ENCODE assay signal across 25 mouse cellular contexts in the genomic region with DNA sequence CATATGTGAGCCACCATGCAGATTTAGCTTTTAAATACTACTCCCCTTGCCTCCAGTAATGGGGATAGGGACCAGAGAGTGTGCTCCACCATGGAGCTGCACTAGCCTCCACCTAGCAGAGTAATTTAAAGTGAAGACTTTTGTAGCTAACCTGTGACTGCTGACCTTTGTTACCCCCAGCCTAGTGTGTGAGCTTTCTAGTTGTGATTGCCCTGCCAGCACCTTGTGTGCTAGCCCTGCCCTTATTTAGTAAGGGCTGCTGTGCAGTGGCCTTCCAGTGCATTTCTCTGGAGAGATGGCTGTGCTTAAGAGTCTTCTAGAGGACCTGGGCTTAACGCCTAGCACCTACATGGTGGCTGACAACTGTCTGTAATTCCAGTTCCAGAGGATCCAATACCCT. TPM values are rescaled to one million over a fixed set of nuclear protein-coding genes. Genes with fewer than 3 reads are reported as not detected.
DNase-seq lines count a peak whose midpoint lies in the region; ATAC-seq and TF ChIP-seq lines count a peak whose summit lies in the region.
"Had no signal": no experiment of that assay in that cellular context is flagged by ENCODE, and none has a peak within 500 bp of the region (broad histone marks: within the 10 kb centered on the region; RNA-seq: fewer than 3 reads in every experiment).

No protein-coding gene starts in this region.

- no peak for TF ChIP-seq POLR2A in heart, adult 2 months (IDR thresholded peaks at IDR 0.05; ENCODE audit: insufficient read depth, low read depth, low read length)
- no peak for TF ChIP-seq POLR2A in kidney, adult 2 months (IDR thresholded peaks at IDR 0.05; ENCODE audit: low read depth, low read length)

- no peaks in the 10 kb centered on the region for H3K9me3 ChIP-seq in heart, embryonic 10.5 days
- no peaks in the 10 kb centered on the region for H3K9me3 ChIP-seq in liver, embryonic 16.5 days (replicated peaks; ENCODE audit: control insufficient read depth, low read length)
- H3K9me3 ChIP-seq: embryonic facial prominence, embryonic 15.5 days; forebrain, embryonic 10.5 days; G1E; heart, embryonic 15.5 days; hindbrain, embryonic 13.5 days had no signal

- peaks cover 37% of the 10 kb centered on the region for H3K4me1 ChIP-seq in heart, embryonic 10.5 days
- peaks cover 11% of the 10 kb centered on the region for H3K4me1 ChIP-seq in heart, adult 2 months (ENCODE audit: control insufficient read depth, insufficient read depth, low read length)
- peaks cover 32% of the 10 kb centered on the region for H3K4me1 ChIP-seq in kidney, adult 2 months (ENCODE audit: control insufficient read depth, insufficient read depth, low read length)
- peaks cover 17% of the 10 kb centered on the region for H3K4me1 ChIP-seq in liver, embryonic 16.5 days (ENCODE audit: control insufficient read depth, low read depth, low read length)

- intact Hi-C loops in heart, adult 2 months (cut with DNase I) = no loop called here

- no peak overlapping the region for H3K4me2 ChIP-seq in liver, embryonic 16.5 days (ENCODE audit: low read depth, low read length)
- H3K4me2 ChIP-seq: embryonic facial prominence, embryonic 15.5 days; heart, embryonic 15.5 days; hindbrain, embryonic 13.5 days had no signal

- peaks cover 14% of the 10 kb centered on the region for H3K79me2 ChIP-seq in heart, adult 2 months (replicated peaks; ENCODE audit: control insufficient read depth, insufficient read depth, low read length)

- H3K9ac ChIP-seq in heart, adult 2 months (ENCODE audit: low read depth, low read length) = no peak overlapping the region
- H3K9ac ChIP-seq in liver, embryonic 16.5 days (ENCODE audit: low read depth, low read length) = no peak overlapping the region; the same call in 1 of the 2 replicates
- H3K9ac ChIP-seq: embryonic facial prominence, embryonic 15.5 days; heart, embryonic 15.5 days; hindbrain, embryonic 13.5 days had no signal

- no peaks in the 10 kb centered on the region for H3K27me3 ChIP-seq in heart, embryonic 10.5 days (ENCODE audit: insufficient read depth, poor library complexity, severe bottlenecking)
- H3K27me3 ChIP-seq in heart, adult 2 months (ENCODE audit: control insufficient read depth, insufficient read depth, low read length) = no peaks in the 10 kb centered on the region
- no peaks in the 10 kb centered on the region for H3K27me3 ChIP-seq in kidney, adult 2 months (replicated peaks; ENCODE audit: control insufficient read depth, insufficient read depth, low read length)
- no peaks in the 10 kb centered on the region for H3K27me3 ChIP-seq in liver, embryonic 16.5 days (ENCODE audit: control insufficient read depth, insufficient read depth, low read depth, low read length)
- H3K27me3 ChIP-seq: embryonic facial prominence, embryonic 15.5 days; heart, embryonic 15.5 days; hindbrain, embryonic 13.5 days had no signal

- TF ChIP-seq EP300 in heart, adult 2 months (IDR thresholded peaks at IDR 0.05; ENCODE audit: insufficient read depth, low read depth, low read length) = no peak

- 73% methylated on average over 1 of the region's 1 CpGs for WGBS in heart, embryonic 10.5 days
- 58% methylated on average over 1 of the region's 1 CpGs for WGBS in heart, adult 2 months
- WGBS in kidney, adult 2 months = 45% methylated on average over 1 of the region's 1 CpGs
- WGBS in liver, embryonic 16.5 days (ENCODE audit: insufficient replicate concordance) = 84% methylated on average over 1 of the region's 1 CpGs

- peak; percentile 30; the same call in 1 of the 2 replicates for ATAC-seq in liver, embryonic 16.5 days (ENCODE audit: low read depth)
- ATAC-seq: CD4-positive, CD25-positive, alpha-beta regulatory T cell, adult 4 months; forebrain, embryonic 14.5 days had no signal

- no peak for DNase-seq in heart, embryonic 10.5 days (ENCODE audit: low spot score)
- DNase-seq in heart, adult 2 months = no peak
- DNase-seq in kidney, adult 2 months = peak; percentile 74
- DNase-seq in kidney, adult 18-20 months = no peak
- DNase-seq in liver = no peak
- no peak for DNase-seq in left cerebral cortex, adult 8-10 months (ENCODE audit: low spot score in 2 of 2)
- DNase-seq: adrenal gland, adult 8-10 months; B cell, adult 2 months; cerebellum, adult 11 months; cerebellum, adult 8-10 months; cerebellum, postnatal 14 days; embryo, embryonic 11 days; gastrocnemius, adult 2 months; gastrocnemius, postnatal 25 days; heart, adult 11 months; heart, postnatal 14 days had no signal

- H3K27ac ChIP-seq in heart, embryonic 10.5 days = peak overlapping the region; percentile 10; the same call in 1 of the 2 replicates
- no peak overlapping the region for H3K27ac ChIP-seq in heart, adult 2 months
- H3K27ac ChIP-seq in kidney, adult 2 months (ENCODE audit: insufficient read depth, low read depth, low read length) = no peak overlapping the region
- no peak overlapping the region for H3K27ac ChIP-seq in liver, embryonic 16.5 days (ENCODE audit: low read length)
- H3K27ac ChIP-seq: embryonic facial prominence, embryonic 15.5 days; forebrain, embryonic 10.5 days; gastrocnemius, adult 2 months; heart, embryonic 15.5 days; hindbrain, embryonic 13.5 days had no signal

- no peak overlapping the region for H3K4me3 ChIP-seq in heart, embryonic 10.5 days
- H3K4me3 ChIP-seq in heart, adult 2 months = no peak overlapping the region
- no peak overlapping the region for H3K4me3 ChIP-seq in kidney, adult 2 months (ENCODE audit: insufficient read depth, low read depth, low read length)
- H3K4me3 ChIP-seq in liver, embryonic 16.5 days (ENCODE audit: low read depth, low read length) = no peak overlapping the region
- H3K4me3 ChIP-seq: embryonic facial prominence, embryonic 15.5 days; erythroblast, embryonic 14.5 days; forebrain, embryonic 10.5 days; gastrocnemius, adult 2 months; heart, embryonic 15.5 days; hindbrain, embryonic 13.5 days had no signal

- peaks cover 16% of the 10 kb centered on the region for H3K36me3 ChIP-seq in heart, embryonic 10.5 days
- H3K36me3 ChIP-seq in heart, adult 2 months (ENCODE audit: control insufficient read depth, insufficient read depth, low read length) = peaks cover 15% of the 10 kb centered on the region
- H3K36me3 ChIP-seq in kidney, adult 2 months (ENCODE audit: control insufficient read depth, insufficient read depth, low read length) = no peaks in the 10 kb centered on the region
- H3K36me3 ChIP-seq in liver, embryonic 16.5 days (ENCODE audit: control insufficient read depth, insufficient read depth) = no peaks in the 10 kb centered on the region
- H3K36me3 ChIP-seq: embryonic facial prominence, embryonic 15.5 days; heart, embryonic 15.5 days; hindbrain, embryonic 13.5 days had no signal

- no peak for TF ChIP-seq CTCF in heart, adult 2 months (IDR thresholded peaks at IDR 0.05)
- TF ChIP-seq CTCF in kidney, adult 2 months (conservative IDR thresholded peaks at IDR 0.05; ENCODE audit: insufficient read depth, insufficient read length, low read depth, low read length) = no peak

RNA-seq across cellular contexts. Expression of a gene that starts 13.5 kb away (rescaled TPM):
- polyA plus RNA-seq in heart, embryonic 10.5 days (2016; fragmentation: Nextera tagmentation; extraction: Ambion mirVana) = 38.2 and 46.8 TPM in 2 replicates
- 100 to 1,000 TPM; 155 to 161 TPM for total RNA-seq in heart, adult 2 months (2021)
- polyA plus RNA-seq in heart, adult 2 months (2012; rRNA removed) = 133 and 139 TPM in 2 replicates
- 111 and 112 TPM in 2 replicates for polyA plus RNA-seq in kidney, adult 2 months (2012; rRNA removed)
- 14.5 and 14.6 TPM in 2 replicates for polyA plus RNA-seq in liver, embryonic 16.5 days (2015; fragmentation: Nextera tagmentation; extraction: Ambion mirVana)
- total RNA-seq in left cerebral cortex, adult 8-10 months (2022) = 100 to 1,000 TPM; 199 to 223 (median 216) TPM
